Mouse (Mus musculus) thymus, postnatal 10 days (tissue): ENCODE data around the gene Cdyl.
A peak's percentile ranks its signal among the peaks of the same experiment; 100 is the strongest.
"Not testable (repeated sequence)": the region's sequence is repeated elsewhere in the genome, so short reads cannot be mapped to it uniquely, and the experiment has no call there.

Experiments used
- DNase-seq, 2 experiments: peaks; one replicate each; pipeline ENCODE4 v3.0.0; 2021; ENCODE audit warnings: low spot score in 2 of 2

The Cdyl gene

GRCm38 (mm10) chr13:35833941-35834340 lies 174.3 kb downstream of the Cdyl start:
- DNase-seq = no peak

- DNase-seq = no peak
Measured at GRCm38 (mm10) chr13:35835669-35836068, 176.0 kb downstream of the Cdyl start.

- DNase-seq = not testable (repeated sequence)
Measured at GRCm38 (mm10) chr13:35836501-35836900, 176.9 kb downstream of the Cdyl start.

- DNase-seq = no peak
Measured at GRCm38 (mm10) chr13:35840102-35840501, 180.5 kb downstream of the Cdyl start.

- no peak for DNase-seq
Measured at GRCm38 (mm10) chr13:35843383-35843782, 183.8 kb downstream of the Cdyl start.

- DNase-seq = no peak
Measured at GRCm38 (mm10) chr13:35845306-35845705, 185.7 kb downstream of the Cdyl start.

- DNase-seq = no peak
Measured at GRCm38 (mm10) chr13:35848694-35849093, 189.1 kb downstream of the Cdyl start.

GRCm38 (mm10) chr13:35851581-35851980 lies 191.9 kb downstream of the Cdyl start:
- DNase-seq = no peak

GRCm38 (mm10) chr13:35852851-35853575 lies 193.4 kb downstream of the Cdyl start:
- no peak for DNase-seq

GRCm38 (mm10) chr13:35857486-35857885 lies 197.9 kb downstream of the Cdyl start:
- DNase-seq = no peak

- no peak for DNase-seq
Measured at GRCm38 (mm10) chr13:35860916-35861315, 201.3 kb downstream of the Cdyl start.

GRCm38 (mm10) chr13:35870659-35871058 lies 211.0 kb downstream of the Cdyl start:
- no peak for DNase-seq

GRCm38 (mm10) chr13:35871107-35871506 lies 211.5 kb downstream of the Cdyl start:
- DNase-seq = no peak

GRCm38 (mm10) chr13:35875396-35875795 lies 215.8 kb downstream of the Cdyl start:
- no peak for DNase-seq

- DNase-seq = no peak
Measured at GRCm38 (mm10) chr13:35878282-35878681, 218.6 kb downstream of the Cdyl start.

- no peak for DNase-seq
Measured at GRCm38 (mm10) chr13:35879068-35879467, 219.4 kb downstream of the Cdyl start.

GRCm38 (mm10) chr13:35879519-35879918 lies 219.9 kb downstream of the Cdyl start:
- no peak for DNase-seq

GRCm38 (mm10) chr13:35880555-35881046 lies 221.0 kb downstream of the Cdyl start:
- DNase-seq = no peak

GRCm38 (mm10) chr13:35886121-35886725 lies 226.6 kb downstream of the Cdyl start:
- peak; percentile 8 to 43 for DNase-seq

- DNase-seq = no peak
Measured at GRCm38 (mm10) chr13:35892866-35893265, 233.2 kb downstream of the Cdyl start.

GRCm38 (mm10) chr13:35905378-35905777 lies 245.7 kb downstream of the Cdyl start:
- no peak for DNase-seq

- peak; percentile 79 to 80 for DNase-seq
Measured at GRCm38 (mm10) chr13:35905879-35906481, 246.3 kb downstream of the Cdyl start, which contains the start of gene Rpp40. Rpp40 (minus strand) TSS chr13:35906359.

- DNase-seq = no peak
Measured at GRCm38 (mm10) chr13:35911476-35911875, 251.8 kb downstream of the Cdyl start.
